Mouse (Mus musculus) forebrain, embryonic 12.5 days (tissue): Measurements from ENCODE around the gene Bicc1. TPM values are rescaled to one million over a fixed set of nuclear protein-coding genes. Genes with fewer than 3 reads are reported as not detected.

Experiments used
- ATAC-seq: fragments of 200-750 bp; cut with Nextera tagmentation; 2 replicates; pipeline ENCODE4 v1.8.0; 2017; ENCODE audit warnings: moderate TSS enrichment; ENCODE audit not compliant: low FRiP score
- H3K27ac ChIP-seq: fragments of 300-500 bp; sonication (generic); 2 replicates; pipeline ENCODE4 v1.5.1; 2016; ENCODE audit warnings: mild to moderate bottlenecking
- H3K27me3 ChIP-seq: fragments of 300-500 bp; sonication (generic); 2 replicates; pipeline ENCODE4 v1.6.1; 2016; ENCODE audit warnings: mild to moderate bottlenecking
- H3K36me3 ChIP-seq: fragments of 300-500 bp; sonication (generic); replicated peaks from 2 replicates; pipeline ENCODE4 v1.6.1; 2016; ENCODE audit warnings: mild to moderate bottlenecking
- H3K4me1 ChIP-seq: fragments of 300-500 bp; sonication (generic); 2 replicates; pipeline ENCODE4 v1.6.1; 2016
- H3K4me2 ChIP-seq: fragments of 300-500 bp; sonication (generic); 2 replicates; pipeline ENCODE4 v1.6.1; 2016; ENCODE audit warnings: mild to moderate bottlenecking, moderate library complexity
- H3K4me3 ChIP-seq: fragments of 300-500 bp; sonication (generic); replicated peaks from 2 replicates; pipeline ENCODE4 v1.5.1; 2016; ENCODE audit warnings: mild to moderate bottlenecking
- H3K9ac ChIP-seq: fragments of 300-500 bp; sonication (generic); 2 replicates; pipeline ENCODE4 v1.6.1; 2016; ENCODE audit warnings: mild to moderate bottlenecking
- H3K9me3 ChIP-seq: fragments of 300-500 bp; sonication (generic); 2 replicates; pipeline ENCODE4 v1.6.1; 2016
- WGBS: fragments of 180-500 bp; shearing (Covaris S2); methylation state at CpG from one replicate; pipeline ENCODE4 v1.1.7; 2016; 5-methylcytosine and 5-hydroxymethylcytosine counted together
- polyA plus RNA-seq: library from polyadenylated mRNA; unstranded; fragments of >200 nt; fragmentation: Nextera tagmentation; extraction: Ambion mirVana; gene quantifications from 2 replicates; pipeline ENCODE4 v1.2.1, GENCODE M21; 2016

Bicc1 gene
- polyA plus RNA-seq, 1 experiment from 2014 or later: 6.8 TPM

DNA sequence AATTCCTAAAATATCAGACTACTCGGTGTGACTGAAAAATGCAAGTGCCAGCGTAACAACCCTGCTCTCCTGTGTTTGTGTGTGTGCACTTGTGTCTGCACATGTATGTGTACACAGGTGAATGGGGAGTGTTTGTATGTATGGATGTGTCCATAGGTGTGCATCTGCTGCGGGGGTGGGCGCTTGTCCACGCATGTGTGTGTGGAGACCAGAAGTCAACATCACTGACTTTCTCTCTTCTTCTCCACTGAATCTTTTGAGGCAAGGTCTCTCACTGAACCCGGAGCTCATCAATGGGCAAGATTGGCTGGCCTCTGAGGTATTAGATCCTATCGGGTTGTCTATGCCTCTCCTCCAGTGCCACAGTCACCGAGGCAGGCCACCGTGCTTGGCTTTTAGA is 21.9 kb downstream of the Bicc1 start:
- H3K4me3 ChIP-seq: no peak overlapping the region
- peaks cover 9% of the 10 kb centered on the region for H3K4me1 ChIP-seq
- no peak for ATAC-seq
- no peak overlapping the region for H3K9ac ChIP-seq
- no peaks in the 10 kb centered on the region for H3K27me3 ChIP-seq
- 95% methylated on average over 9 of the region's 9 CpGs for WGBS
- no peak overlapping the region for H3K27ac ChIP-seq
- H3K9me3 ChIP-seq: no peaks in the 10 kb centered on the region
- no peaks in the 10 kb centered on the region for H3K36me3 ChIP-seq
- H3K4me2 ChIP-seq: no peak overlapping the region

DNA sequence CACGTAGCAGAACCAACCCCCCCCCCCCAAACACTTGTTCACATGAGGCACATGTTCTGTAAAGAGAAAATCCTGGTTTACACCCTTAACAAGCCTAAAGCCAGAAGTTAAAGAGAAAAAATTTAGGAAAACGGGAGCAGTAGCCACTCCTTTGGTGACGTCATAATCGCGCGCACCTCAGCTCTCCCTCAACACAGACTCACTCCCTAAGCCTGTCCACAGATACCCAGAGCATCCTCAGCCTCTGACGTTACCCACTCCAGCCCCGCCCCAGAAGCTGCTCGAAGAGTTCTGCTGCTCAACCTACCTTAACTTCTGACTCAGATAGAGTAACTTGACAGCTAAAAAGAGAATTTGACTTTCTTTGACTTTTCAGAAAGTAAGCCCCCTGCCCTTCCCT is 28.2 kb downstream of the Bicc1 start:
- no peak for ATAC-seq
- no peak overlapping the region for H3K27ac ChIP-seq
- H3K27me3 ChIP-seq: no peaks in the 10 kb centered on the region
- no peak overlapping the region for H3K9ac ChIP-seq
- H3K4me3 ChIP-seq: no peak overlapping the region
- H3K9me3 ChIP-seq: no peaks in the 10 kb centered on the region
- 78% methylated on average over 9 of the region's 9 CpGs for WGBS
- no peak overlapping the region for H3K4me2 ChIP-seq
- H3K36me3 ChIP-seq: no peaks in the 10 kb centered on the region
- no peaks in the 10 kb centered on the region for H3K4me1 ChIP-seq

DNA sequence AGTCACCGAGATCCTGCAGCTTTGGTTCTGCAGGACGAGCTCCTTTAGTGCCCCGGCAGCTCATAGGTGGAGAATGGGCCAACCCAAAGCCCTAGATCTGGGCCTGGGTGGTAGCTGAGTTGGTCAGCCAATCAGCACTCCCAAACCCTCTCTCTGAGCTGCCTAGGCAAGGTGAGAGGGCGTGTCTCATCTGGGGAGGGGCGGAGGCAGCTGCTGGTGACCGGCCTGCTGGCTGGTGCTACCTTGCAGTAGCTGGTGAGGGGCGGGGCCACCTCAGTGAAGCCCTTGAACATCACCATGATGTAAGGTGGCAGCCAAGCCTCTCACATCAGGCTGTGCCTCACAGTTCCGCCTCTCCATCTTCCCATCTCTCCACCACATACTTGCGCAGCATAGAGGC is 29.2 kb downstream of the Bicc1 start:
- Histone ChIP-seq H3K27ac (no peak overlapping the region), H3K9me3 (no peaks in the 10 kb centered on the region), H3K9ac (no peak overlapping the region), H3K4me3 (no peak overlapping the region), H3K27me3 (no peaks in the 10 kb centered on the region), H3K36me3 (no peaks in the 10 kb centered on the region), H3K4me2 (no peak overlapping the region), H3K4me1 (no peaks in the 10 kb centered on the region)
- WGBS: 58% methylated on average over 9 of the region's 9 CpGs
- ATAC-seq: no peak

DNA sequence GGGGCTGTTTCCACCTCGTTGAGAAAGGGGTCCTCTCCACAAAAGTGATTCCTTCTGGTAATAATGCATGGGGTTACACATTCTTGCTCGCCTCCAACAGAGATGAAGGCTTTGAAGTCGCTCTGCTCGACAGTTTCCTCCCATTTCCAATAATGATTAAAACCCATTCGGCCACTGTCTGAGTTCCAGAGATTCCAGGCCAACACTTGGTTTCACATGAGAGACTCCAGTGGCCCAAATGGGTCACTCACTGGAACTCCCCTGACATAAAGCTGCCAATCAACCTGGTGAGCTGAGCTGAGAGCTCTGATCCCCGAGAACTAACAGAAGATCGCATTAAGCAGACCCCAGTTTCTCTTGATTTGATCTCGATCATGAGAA is 31.6 kb downstream of the Bicc1 start:
- no peaks in the 10 kb centered on the region for H3K9me3 ChIP-seq
- no peaks in the 10 kb centered on the region for H3K4me1 ChIP-seq
- no peak for ATAC-seq
- H3K36me3 ChIP-seq: no peaks in the 10 kb centered on the region
- no peaks in the 10 kb centered on the region for H3K27me3 ChIP-seq
- no peak overlapping the region for H3K27ac ChIP-seq
- no peak overlapping the region for H3K4me3 ChIP-seq
- no peak overlapping the region for H3K9ac ChIP-seq
- H3K4me2 ChIP-seq: no peak overlapping the region
- 67% methylated on average over 8 of the region's 8 CpGs for whole genome bisulfite sequencing

DNA sequence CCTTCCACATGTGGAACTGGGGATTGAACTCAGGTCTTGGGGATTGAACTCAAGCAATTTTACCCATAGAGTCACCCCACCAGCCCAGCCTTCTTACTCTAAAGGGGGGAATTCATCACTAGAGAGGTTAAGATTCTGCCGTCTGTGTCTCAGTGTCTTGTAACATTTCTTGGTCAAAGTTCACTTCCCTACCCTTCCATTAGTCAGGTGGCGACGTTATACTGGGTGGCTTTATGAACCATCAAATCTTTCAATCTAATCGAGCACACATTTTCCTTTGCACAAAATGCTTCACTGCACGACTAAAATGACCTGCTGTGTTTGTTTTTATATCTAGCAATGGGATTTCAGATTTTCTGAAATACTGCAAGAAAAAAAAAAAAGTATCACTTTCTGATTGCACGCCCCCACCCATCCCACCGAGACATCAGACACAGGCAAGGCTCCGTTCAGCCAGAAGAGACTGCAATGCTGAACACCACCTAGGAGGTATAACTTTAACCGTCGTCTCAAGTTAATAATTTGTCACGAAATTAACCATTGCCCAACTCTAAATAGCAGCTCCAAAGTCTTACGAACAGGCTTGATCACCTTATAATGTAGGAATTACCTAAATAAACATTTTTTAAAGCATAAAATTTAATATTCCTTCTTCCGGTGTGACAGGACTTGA is 32.1 kb downstream of the Bicc1 start:
- Histone ChIP-seq H3K4me3 (no peak overlapping the region), H3K4me1 (no peaks in the 10 kb centered on the region), H3K27me3 (no peaks in the 10 kb centered on the region), H3K36me3 (no peaks in the 10 kb centered on the region), H3K9me3 (no peaks in the 10 kb centered on the region), H3K9ac (no peak overlapping the region), H3K27ac (no peak overlapping the region), H3K4me2 (no peak overlapping the region)
- ATAC-seq: no peak
- WGBS: 73% methylated on average over 13 of the region's 13 CpGs

- Histone ChIP-seq H3K27me3 (no peaks in the 10 kb centered on the region), H3K4me2 (no peak overlapping the region), H3K36me3 (no peaks in the 10 kb centered on the region), H3K4me1 (no peaks in the 10 kb centered on the region), H3K4me3 (no peak overlapping the region), H3K9ac (no peak overlapping the region), H3K9me3 (no peaks in the 10 kb centered on the region), H3K27ac (no peak overlapping the region)
- WGBS: 52% methylated on average over 3 of the region's 3 CpGs
- no peak for ATAC-seq
Observed at GRCm38 (mm10) chr10:71123974-71124373, 35.5 kb downstream of the Bicc1 start.

- WGBS: 80% methylated on average over 4 of the region's 4 CpGs
- no peaks in the 10 kb centered on the region for H3K27me3 ChIP-seq
- H3K4me2 ChIP-seq: no peak overlapping the region
- no peaks in the 10 kb centered on the region for H3K36me3 ChIP-seq
- H3K4me1 ChIP-seq: no peaks in the 10 kb centered on the region
- no peaks in the 10 kb centered on the region for H3K9me3 ChIP-seq
- no peak overlapping the region for H3K9ac ChIP-seq
- no peak overlapping the region for H3K4me3 ChIP-seq
- no peak overlapping the region for H3K27ac ChIP-seq
- ATAC-seq: no peak
Observed at GRCm38 (mm10) chr10:71123395-71123794, 36.1 kb downstream of the Bicc1 start.

DNA sequence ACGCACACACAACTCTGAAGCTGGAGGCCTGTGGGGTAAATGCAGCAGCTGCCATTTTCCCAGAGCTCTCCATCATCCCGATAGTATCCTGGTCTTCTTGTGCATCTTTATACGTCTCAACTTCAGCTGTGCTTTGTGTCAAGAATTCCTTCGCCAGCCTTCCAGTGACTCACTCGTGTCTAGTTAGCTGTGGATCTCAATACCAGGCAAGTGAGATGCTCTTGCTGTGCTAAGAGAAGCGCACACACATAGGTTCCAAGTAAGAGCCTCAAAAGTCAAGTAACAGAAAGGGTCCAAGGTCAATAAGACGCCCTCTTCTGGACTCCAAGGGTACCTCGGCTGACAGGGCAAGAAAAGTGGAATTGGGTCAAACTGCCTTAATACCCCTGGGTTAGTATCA is 37.0 kb downstream of the Bicc1 start:
- Histone ChIP-seq H3K4me2 (no peak overlapping the region), H3K4me1 (no peaks in the 10 kb centered on the region), H3K36me3 (no peaks in the 10 kb centered on the region), H3K27ac (no peak overlapping the region), H3K9ac (no peak overlapping the region), H3K9me3 (no peaks in the 10 kb centered on the region), H3K4me3 (no peak overlapping the region), H3K27me3 (no peaks in the 10 kb centered on the region)
- WGBS: 82% methylated on average over 8 of the region's 8 CpGs
- no peak for ATAC-seq

DNA sequence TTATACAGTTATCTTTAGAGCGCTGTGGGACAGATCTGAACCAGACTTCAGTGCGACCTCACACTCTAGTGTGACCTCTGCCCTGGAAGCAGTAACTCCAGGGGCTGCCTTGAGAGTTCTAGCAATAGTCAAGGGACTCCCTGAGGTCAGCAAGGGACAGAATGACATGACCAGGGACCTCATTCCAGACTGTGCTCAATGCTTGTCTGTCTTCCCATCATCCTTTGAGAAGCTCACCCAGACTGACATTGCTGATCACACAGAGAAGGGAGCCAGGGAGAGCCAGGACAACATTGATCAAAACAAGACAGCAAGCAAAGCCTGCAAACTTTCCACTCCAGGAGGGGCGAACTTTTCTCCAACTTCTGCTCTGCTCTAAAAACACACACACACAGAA is 38.7 kb downstream of the Bicc1 start:
- no peaks in the 10 kb centered on the region for H3K9me3 ChIP-seq

GRCm38 (mm10) chr10:71120121-71120768 is 39.3 kb downstream of the Bicc1 start:
- Histone ChIP-seq H3K9me3 (no peaks in the 10 kb centered on the region), H3K4me2 (no peak overlapping the region), H3K27ac (no peak overlapping the region), H3K36me3 (no peaks in the 10 kb centered on the region), H3K4me1 (no peaks in the 10 kb centered on the region), H3K4me3 (no peak overlapping the region), H3K9ac (no peak overlapping the region), H3K27me3 (no peaks in the 10 kb centered on the region)
- ATAC-seq: no peak
- WGBS: 84% methylated on average over 14 of the region's 14 CpGs

More for the DNA sequence above, 38.7 kb downstream of the Bicc1 start:
- no peak overlapping the region for H3K4me2 ChIP-seq
- 88% methylated on average over 3 of the region's 3 CpGs for WGBS
- H3K27ac ChIP-seq: no peak overlapping the region
- H3K36me3 ChIP-seq: no peaks in the 10 kb centered on the region
- H3K27me3 ChIP-seq: no peaks in the 10 kb centered on the region
- H3K9ac ChIP-seq: no peak overlapping the region
- H3K4me3 ChIP-seq: no peak overlapping the region
- no peaks in the 10 kb centered on the region for H3K4me1 ChIP-seq
- no peak for ATAC-seq

- H3K4me1 ChIP-seq: no peaks in the 10 kb centered on the region
- no peaks in the 10 kb centered on the region for H3K36me3 ChIP-seq
- H3K4me3 ChIP-seq: no peak overlapping the region
- H3K4me2 ChIP-seq: no peak overlapping the region
- H3K9me3 ChIP-seq: no peaks in the 10 kb centered on the region
- WGBS: 81% methylated on average over 15 of the region's 15 CpGs
- ATAC-seq: no peak
- no peak overlapping the region for H3K9ac ChIP-seq
- H3K27me3 ChIP-seq: no peaks in the 10 kb centered on the region
- no peak overlapping the region for H3K27ac ChIP-seq
Observed at GRCm38 (mm10) chr10:71119120-71119847, 40.2 kb downstream of the Bicc1 start.

DNA sequence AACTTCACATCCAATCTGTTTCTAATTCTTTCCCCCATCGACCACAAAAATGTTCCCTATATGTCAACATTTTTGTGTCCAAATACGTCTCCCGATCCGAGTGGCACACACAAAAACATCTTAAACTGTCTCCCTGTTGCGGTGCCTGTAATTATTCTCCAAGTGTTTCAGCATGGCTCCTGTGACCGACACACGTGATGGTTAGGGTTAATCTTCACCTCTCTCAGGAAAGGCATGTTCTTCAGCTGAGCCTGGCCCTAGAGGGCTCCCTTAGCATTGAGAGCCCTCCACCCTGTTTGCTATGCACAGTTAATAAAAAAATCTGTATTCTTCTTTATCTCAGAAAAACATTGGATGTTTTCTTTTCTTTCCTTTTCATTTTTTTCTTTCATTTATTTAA is 41.7 kb downstream of the Bicc1 start:
- Histone ChIP-seq H3K36me3 (no peaks in the 10 kb centered on the region), H3K4me2 (no peak overlapping the region), H3K27ac (no peak overlapping the region), H3K9me3 (no peaks in the 10 kb centered on the region), H3K27me3 (no peaks in the 10 kb centered on the region), H3K4me3 (no peak overlapping the region), H3K9ac (no peak overlapping the region), H3K4me1 (no peaks in the 10 kb centered on the region)
- ATAC-seq: no peak
- WGBS: 92% methylated on average over 7 of the region's 7 CpGs
